Mouse (Mus musculus) liver, postnatal 0 days (tissue): ENCODE measurements around the gene Por. TPM values are rescaled to one million over a fixed set of nuclear protein-coding genes. Genes with fewer than 3 reads are reported as not detected.

Source experiments
- ATAC-seq: fragments of 200-750 bp; cut with Nextera tagmentation; 2 replicates; pipeline ENCODE4 v1.8.0; 2017; ENCODE audit warnings: mild to moderate bottlenecking, moderate library complexity
- DNase-seq: peaks from one replicate; pipeline ENCODE4 v3.0.0-alpha.2; 2016
- H3K27ac ChIP-seq: fragments of 300-500 bp; sonication (generic); 2 replicates; pipeline ENCODE4 v1.5.1; 2014; ENCODE audit warnings: antibody characterized with exemption, moderate library complexity, mild to moderate bottlenecking, low read depth
- H3K27me3 ChIP-seq: fragments of 300-500 bp; sonication (generic); 2 replicates; pipeline ENCODE4 v1.6.1; 2014; ENCODE audit warnings: low read length, control low read depth, mixed read lengths; ENCODE audit not compliant: insufficient read depth
- H3K36me3 ChIP-seq: fragments of 300-500 bp; sonication (generic); replicated peaks from 2 replicates; pipeline ENCODE4 v1.6.1; 2014; ENCODE audit warnings: mild to moderate bottlenecking, control low read depth, low read length, moderate library complexity, mixed read lengths; ENCODE audit not compliant: insufficient read depth
- H3K4me1 ChIP-seq: fragments of 300-500 bp; sonication (generic); 2 replicates; pipeline ENCODE4 v1.6.1; 2014; ENCODE audit warnings: antibody characterized with exemption, mild to moderate bottlenecking, control low read depth; ENCODE audit not compliant: insufficient read depth
- H3K4me2 ChIP-seq: fragments of 300-500 bp; sonication (generic); 2 replicates; pipeline ENCODE4 v1.6.1; 2014; ENCODE audit warnings: low read depth, mild to moderate bottlenecking, low read length, moderate library complexity, mixed read lengths
- H3K4me3 ChIP-seq: fragments of 300-500 bp; sonication (generic); 2 replicates; pipeline ENCODE4 v1.5.1; 2014; ENCODE audit warnings: low read depth, low read length
- H3K9ac ChIP-seq: fragments of 300-500 bp; sonication (generic); replicated peaks from 2 replicates; pipeline ENCODE4 v1.6.1; 2014; ENCODE audit warnings: mild to moderate bottlenecking, moderate library complexity
- H3K9me3 ChIP-seq: fragments of 300-500 bp; sonication (generic); 2 replicates; pipeline ENCODE4 v1.6.1; 2016; ENCODE audit warnings: mild to moderate bottlenecking, control low read depth, low read length, mixed read lengths
- CTCF ChIP-seq: sonication (generic); IDR thresholded peaks from 2 replicates; pipeline ENCODE4 v1.5.1; 2016; ENCODE audit warnings: antibody characterized with exemption, low read depth
- EP300 ChIP-seq: IDR thresholded peaks from 2 replicates; pipeline ENCODE4 v1.6.1; 2016; ENCODE audit warnings: antibody characterized with exemption, low read depth, mild to moderate bottlenecking
- whole genome bisulfite sequencing: fragments of 180-500 bp; shearing (Covaris S2); extraction: QIAGEN DNeasy Blood & Tissue Kit; methylation state at CpG from one replicate; pipeline ENCODE4 v1.1.7; 2014; ENCODE audit not compliant: insufficient replicate concordance; 5-methylcytosine and 5-hydroxymethylcytosine counted together
- polyA plus RNA-seq: library from polyadenylated mRNA; unstranded; fragments of >200 nt; fragmentation: Nextera tagmentation; extraction: Ambion mirVana; gene quantifications from 2 replicates; pipeline ENCODE4 v1.2.1, GENCODE M21; 2015

The Por gene
- polyA plus RNA-seq, 1 experiment from 2014 or later = 303 TPM

- no peaks in the 10 kb centered on the region for H3K36me3 ChIP-seq
- no peaks in the 10 kb centered on the region for H3K9me3 ChIP-seq
- DNase-seq = no peak
- H3K27ac ChIP-seq = no peak overlapping the region
- H3K4me2 ChIP-seq = no peak overlapping the region
- no peak overlapping the region for H3K4me3 ChIP-seq
- 59% methylated on average over 4 of the region's 4 CpGs for WGBS
- TF ChIP-seq CTCF (no peak), EP300 (no peak)
- H3K9ac ChIP-seq = no peak overlapping the region
- no peak for ATAC-seq
- no peaks in the 10 kb centered on the region for H3K27me3 ChIP-seq
- H3K4me1 ChIP-seq = peaks cover 4% of the 10 kb centered on the region; the same call in 1 of the 2 replicates
Measured at GRCm38 (mm10) chr5:135659956-135660355, 9.9 kb upstream of the Por start.

- Histone ChIP-seq H3K27ac (no peak overlapping the region), H3K9ac (no peak overlapping the region), H3K27me3 (no peaks in the 10 kb centered on the region), H3K4me2 (no peak overlapping the region), H3K9me3 (no peaks in the 10 kb centered on the region), H3K4me1 (peaks cover 4% of the 10 kb centered on the region; the same call in 1 of the 2 replicates), H3K36me3 (no peaks in the 10 kb centered on the region), H3K4me3 (no peak overlapping the region)
- DNase-seq (no peak), ATAC-seq (no peak)
- WGBS = 87% methylated on average over 7 of the region's 7 CpGs
- no peak for TF ChIP-seq CTCF
- no peak for TF ChIP-seq EP300
Measured at GRCm38 (mm10) chr5:135660535-135660934, 9.3 kb upstream of the Por start.

GRCm38 (mm10) chr5:135666890-135667289 is 2.9 kb upstream of the Por start:
- Histone ChIP-seq H3K9me3 (0 out of 2 replicates have a peak, but pooled peaks cover 2% of the 10 kb centered on the region), H3K27me3 (no peaks in the 10 kb centered on the region), H3K4me1 (no peaks in the 10 kb centered on the region), H3K4me2 (no peak overlapping the region), H3K36me3 (no peaks in the 10 kb centered on the region), H3K4me3 (no peak overlapping the region), H3K27ac (no peak overlapping the region), H3K9ac (no peak overlapping the region)
- ATAC-seq (no peak), DNase-seq (no peak)
- TF ChIP-seq EP300 (no peak), CTCF (no peak)
- 54% methylated on average over 5 of the region's 5 CpGs for whole genome bisulfite sequencing

- no peak for DNase-seq
- Histone ChIP-seq H3K9me3 (0 out of 2 replicates have a peak, but pooled peaks cover 2% of the 10 kb centered on the region), H3K9ac (no peak overlapping the region), H3K27ac (no peak overlapping the region), H3K4me2 (no peak overlapping the region), H3K36me3 (no peaks in the 10 kb centered on the region), H3K27me3 (no peaks in the 10 kb centered on the region), H3K4me1 (peaks cover 3% of the 10 kb centered on the region; the same call in 1 of the 2 replicates), H3K4me3 (no peak overlapping the region)
- 46% methylated on average over 7 of the region's 7 CpGs for WGBS
- ATAC-seq = no peak
- TF ChIP-seq CTCF = no peak
- no peak for TF ChIP-seq EP300
Measured at GRCm38 (mm10) chr5:135668071-135668470, 1.8 kb upstream of the Por start.

GRCm38 (mm10) chr5:135670881-135671280 is 1.0 kb downstream of the Por start:
- Histone ChIP-seq H3K27ac (no peak overlapping the region), H3K9me3 (0 out of 2 replicates have a peak, but pooled peaks cover 2% of the 10 kb centered on the region), H3K9ac (no peak overlapping the region), H3K4me2 (no peak overlapping the region), H3K36me3 (no peaks in the 10 kb centered on the region), H3K4me3 (no peak overlapping the region), H3K4me1 (peaks cover 15% of the 10 kb centered on the region), H3K27me3 (no peaks in the 10 kb centered on the region)
- 56% methylated on average over 2 of the region's 2 CpGs for WGBS
- DNase-seq (no peak), ATAC-seq (no peak)
- no peak for TF ChIP-seq EP300
- TF ChIP-seq CTCF = no peak

GRCm38 (mm10) chr5:135672509-135672908 is 2.7 kb downstream of the Por start:
- Histone ChIP-seq H3K27me3 (no peaks in the 10 kb centered on the region), H3K4me2 (no peak overlapping the region), H3K4me3 (no peak overlapping the region), H3K9ac (no peak overlapping the region), H3K9me3 (no peaks in the 10 kb centered on the region), H3K27ac (no peak overlapping the region), H3K36me3 (no peaks in the 10 kb centered on the region), H3K4me1 (peaks cover 20% of the 10 kb centered on the region)
- DNase-seq (no peak), ATAC-seq (no peak)
- TF ChIP-seq CTCF = no peak
- TF ChIP-seq EP300 = no peak
- 57% methylated on average over 4 of the region's 4 CpGs for WGBS

GRCm38 (mm10) chr5:135672980-135673379 is 3.1 kb downstream of the Por start:
- DNase-seq (no peak), ATAC-seq (no peak)
- TF ChIP-seq CTCF (no peak), EP300 (no peak)
- Histone ChIP-seq H3K27ac (peak overlapping the region; percentile 90), H3K9ac (no peak overlapping the region; the same call in 1 of the 2 replicates), H3K4me3 (no peak overlapping the region), H3K4me2 (no peak overlapping the region), H3K36me3 (no peaks in the 10 kb centered on the region), H3K4me1 (peaks cover 20% of the 10 kb centered on the region), H3K27me3 (no peaks in the 10 kb centered on the region), H3K9me3 (no peaks in the 10 kb centered on the region)
- WGBS = 69% methylated on average over 5 of the region's 5 CpGs
